Mouse (Mus musculus): Measurements from ENCODE around the gene Pcp4l1. TPM values are rescaled to one million over a fixed set of nuclear protein-coding genes. Genes with fewer than 3 reads are reported as not detected.
"Not testable (repeated sequence)": the region's sequence is repeated elsewhere in the genome, so short reads cannot be mapped to it uniquely, and the experiment has no call there.

Pcp4l1 gene
- total RNA-seq (2014; rRNA removed): 19.4 and 23.5 TPM in 2 replicates
- 53.6 and 65.6 TPM in 2 replicates for polyA plus RNA-seq (2015; fragmentation: Nextera tagmentation; extraction: Ambion mirVana)

- H3K4me2 ChIP-seq (ENCODE audit: low read depth, low read length): peak within 1 kb of the TSS; percentile 96
- H3K4me3 ChIP-seq (ENCODE audit: low read length): peak within 1 kb of the TSS; percentile 66
- no peaks in the 10 kb centered on the region for H3K9me3 ChIP-seq (ENCODE audit: low read length)
- H3K27me3 ChIP-seq (ENCODE audit: insufficient read depth, low read length): peaks cover 4% of the 10 kb centered on the region; the same call in 1 of the 2 replicates
- DNase-seq (ENCODE audit: low spot score) (peak; percentile 79), ATAC-seq (peak; percentile 90)
- WGBS: 0% methylated on average over 33 of the region's 33 CpGs
- peak within 1 kb of the TSS; percentile 56 for H3K9ac ChIP-seq (replicated peaks; ENCODE audit: low read length)
- H3K36me3 ChIP-seq (ENCODE audit: insufficient read depth, low read length): no peaks in the 10 kb centered on the region
- H3K27ac ChIP-seq: no peak within 1 kb of the TSS; the same call in 1 of the 2 replicates
- peaks cover 3% of the 10 kb centered on the region for H3K4me1 ChIP-seq (ENCODE audit: insufficient read depth, low read length)
- no peak for TF ChIP-seq CTCF (IDR thresholded peaks at IDR 0.05; ENCODE audit: low read depth)
These were observed at the start of gene Pcp4l1 for GRCm38 (mm10) chr1:171195887-171196397. Gene Pcp4l1 (minus strand): TSS chr1:171196268.

GRCm38 (mm10) chr1:171245353-171245752 is 49.3 kb upstream of the Pcp4l1 start:
- DNase-seq (ENCODE audit: low spot score): no peak
- Histone ChIP-seq H3K9ac (replicated peaks; ENCODE audit: low read length) (no peak overlapping the region), H3K4me2 (ENCODE audit: low read depth, low read length) (no peak overlapping the region), H3K4me3 (ENCODE audit: low read length) (no peak overlapping the region), H3K27ac (no peak overlapping the region), H3K9me3 (ENCODE audit: low read length) (no peaks in the 10 kb centered on the region), H3K4me1 (ENCODE audit: insufficient read depth, low read length) (peaks cover 7% of the 10 kb centered on the region; the same call in 1 of the 2 replicates), H3K27me3 (ENCODE audit: insufficient read depth, low read length) (no peaks in the 10 kb centered on the region), H3K36me3 (ENCODE audit: insufficient read depth, low read length) (peaks cover 3% of the 10 kb centered on the region; the same call in 1 of the 2 replicates)
- ATAC-seq: no peak
- WGBS: 89% methylated on average over 8 of the region's 8 CpGs
- no peak for TF ChIP-seq CTCF (IDR thresholded peaks at IDR 0.05; ENCODE audit: low read depth)

- not testable (repeated sequence) for H3K27ac ChIP-seq; H3K9me3 ChIP-seq (ENCODE audit: low read length); H3K4me1 ChIP-seq (ENCODE audit: insufficient read depth, low read length); DNase-seq (ENCODE audit: low spot score); H3K27me3 ChIP-seq (ENCODE audit: insufficient read depth, low read length); ATAC-seq; H3K4me3 ChIP-seq (ENCODE audit: low read length); H3K9ac ChIP-seq (replicated peaks; ENCODE audit: low read length); H3K4me2 ChIP-seq (ENCODE audit: low read depth, low read length)
- peaks cover 28% of the 10 kb centered on the region for H3K36me3 ChIP-seq (ENCODE audit: insufficient read depth, low read length)
- 84% methylated on average over 12 of the region's 12 CpGs for WGBS
These were observed 45.9 kb upstream of the Pcp4l1 start for GRCm38 (mm10) chr1:171241952-171242351.

- no peak overlapping the region for H3K4me3 ChIP-seq (ENCODE audit: low read length)
- no peak overlapping the region for H3K9ac ChIP-seq (replicated peaks; ENCODE audit: low read length)
- H3K27ac ChIP-seq: no peak overlapping the region
- 91% methylated on average over 10 of the region's 10 CpGs for WGBS
- TF ChIP-seq CTCF (IDR thresholded peaks at IDR 0.05; ENCODE audit: low read depth): no peak
- H3K4me1 ChIP-seq (ENCODE audit: insufficient read depth, low read length): 0 out of 2 replicates have a peak, but pooled peaks cover under 1% of the 10 kb centered on the region
- ATAC-seq: no peak
- no peak for DNase-seq (ENCODE audit: low spot score)
- no peaks in the 10 kb centered on the region for H3K27me3 ChIP-seq (ENCODE audit: insufficient read depth, low read length)
- H3K4me2 ChIP-seq (ENCODE audit: low read depth, low read length): no peak overlapping the region
- peaks cover 32% of the 10 kb centered on the region for H3K36me3 ChIP-seq (ENCODE audit: insufficient read depth, low read length)
- H3K9me3 ChIP-seq (ENCODE audit: low read length): no peaks in the 10 kb centered on the region
These were observed 44.8 kb upstream of the Pcp4l1 start for GRCm38 (mm10) chr1:171240911-171241310.

GRCm38 (mm10) chr1:171239992-171240744 is 44.1 kb upstream of the Pcp4l1 start:
- WGBS: 77% methylated on average over 15 of the region's 15 CpGs
- TF ChIP-seq CTCF (IDR thresholded peaks at IDR 0.05; ENCODE audit: low read depth): no peak
- peaks cover 40% of the 10 kb centered on the region for H3K36me3 ChIP-seq (ENCODE audit: insufficient read depth, low read length)
- H3K4me1 ChIP-seq (ENCODE audit: insufficient read depth, low read length): no peaks in the 10 kb centered on the region
- no peak overlapping the region for H3K4me2 ChIP-seq (ENCODE audit: low read depth, low read length)
- DNase-seq (ENCODE audit: low spot score) (no peak), ATAC-seq (no peak)
- no peak overlapping the region for H3K9ac ChIP-seq (replicated peaks; ENCODE audit: low read length)
- no peak overlapping the region for H3K27ac ChIP-seq
- no peaks in the 10 kb centered on the region for H3K27me3 ChIP-seq (ENCODE audit: insufficient read depth, low read length)
- H3K9me3 ChIP-seq (ENCODE audit: low read length): no peaks in the 10 kb centered on the region
- no peak overlapping the region for H3K4me3 ChIP-seq (ENCODE audit: low read length)

- no peaks in the 10 kb centered on the region for H3K4me1 ChIP-seq (ENCODE audit: insufficient read depth, low read length)
- H3K9me3 ChIP-seq (ENCODE audit: low read length): no peaks in the 10 kb centered on the region
- H3K4me2 ChIP-seq (ENCODE audit: low read depth, low read length): no peak overlapping the region
- no peaks in the 10 kb centered on the region for H3K27me3 ChIP-seq (ENCODE audit: insufficient read depth, low read length)
- peak; percentile 82 for TF ChIP-seq CTCF (IDR thresholded peaks at IDR 0.05; ENCODE audit: low read depth)
- DNase-seq (ENCODE audit: low spot score): peak; percentile 63
- H3K4me3 ChIP-seq (ENCODE audit: low read length): no peak overlapping the region
- no peak overlapping the region for H3K27ac ChIP-seq
- H3K9ac ChIP-seq (replicated peaks; ENCODE audit: low read length): no peak overlapping the region
- no peak for ATAC-seq
- WGBS: 70% methylated on average over 14 of the region's 14 CpGs
- H3K36me3 ChIP-seq (ENCODE audit: insufficient read depth, low read length): peaks cover 51% of the 10 kb centered on the region
These were observed 42.4 kb upstream of the Pcp4l1 start for GRCm38 (mm10) chr1:171238463-171238862.

- no peak for TF ChIP-seq CTCF (IDR thresholded peaks at IDR 0.05; ENCODE audit: low read depth)
- WGBS: 94% methylated on average over 6 of the region's 6 CpGs
These were observed 41.4 kb upstream of the Pcp4l1 start for GRCm38 (mm10) chr1:171237438-171237837.

More at GRCm38 (mm10) chr1:171237438-171237837, 41.4 kb upstream of the Pcp4l1 start:
- Histone ChIP-seq H3K27me3 (ENCODE audit: insufficient read depth, low read length) (no peaks in the 10 kb centered on the region), H3K4me3 (ENCODE audit: low read length) (no peak overlapping the region), H3K4me1 (ENCODE audit: insufficient read depth, low read length) (no peaks in the 10 kb centered on the region), H3K27ac (no peak overlapping the region), H3K4me2 (ENCODE audit: low read depth, low read length) (no peak overlapping the region), H3K9me3 (ENCODE audit: low read length) (no peaks in the 10 kb centered on the region), H3K9ac (replicated peaks; ENCODE audit: low read length) (no peak overlapping the region), H3K36me3 (ENCODE audit: insufficient read depth, low read length) (peaks cover 48% of the 10 kb centered on the region)
- ATAC-seq (no peak), DNase-seq (ENCODE audit: low spot score) (no peak)

Data from hindbrain, postnatal 0 days (tissue).